Mouse (Mus musculus) right cerebral cortex, postnatal 4 days (tissue): Measurements from ENCODE around the gene Vill.

Experiments used
- DNase-seq: peaks from one replicate; pipeline ENCODE4 v3.0.0-alpha.2; 2022

The Vill gene

DNA sequence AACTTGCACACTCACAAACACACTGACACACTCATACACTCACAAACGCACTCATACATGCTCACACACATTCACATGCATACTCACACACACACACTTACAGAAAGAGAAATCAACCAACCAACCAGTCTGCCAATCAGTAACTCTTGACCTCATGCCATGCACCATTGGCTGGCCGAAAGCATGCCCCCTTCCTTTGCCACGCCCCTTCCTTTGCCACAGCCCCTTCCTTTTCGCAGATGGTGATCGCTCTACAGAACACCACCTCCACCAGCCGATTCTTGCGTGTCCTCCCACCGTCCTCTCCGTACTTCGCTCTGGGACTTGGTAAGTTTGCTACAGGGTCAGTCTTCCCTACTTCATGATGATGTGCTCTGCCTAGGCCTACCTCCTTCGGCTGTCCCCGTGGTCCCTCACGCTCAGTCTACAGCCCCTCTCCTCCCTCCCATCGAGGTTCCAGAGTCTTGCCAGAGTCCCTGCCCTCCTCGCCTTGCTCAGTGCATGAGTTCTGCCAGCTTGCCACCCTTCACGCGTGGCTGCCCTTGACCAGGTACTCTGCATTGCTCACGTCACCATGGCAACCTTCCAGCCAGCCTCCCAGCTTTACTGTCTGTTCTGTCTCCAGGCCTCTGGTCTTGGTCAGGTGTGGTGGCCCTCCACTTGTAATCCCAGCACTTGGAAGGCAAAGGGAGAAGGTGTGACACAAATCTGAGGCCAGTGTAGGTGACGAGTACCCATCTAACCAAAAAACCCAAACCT, 67.0 kb downstream of the Vill start:
- DNase-seq = no peak

GRCm38 (mm10) chr9:119120168-119120560, 67.6 kb downstream of the Vill start:
- no peak for DNase-seq
